Mouse (Mus musculus): ENCODE results near the gene Cacna1e.

- TF ChIP-seq CTCF (IDR thresholded peaks at IDR 0.05; ENCODE audit: low read depth), result no peak
- TF ChIP-seq EP300 (optimal IDR thresholded peaks at IDR 0.05), result no peak
These were observed 121.2 kb downstream of the Cacna1e start for GRCm38 (mm10) chr1:154763132-154763531.
